Mouse (Mus musculus) brown adipose tissue, adult 24 weeks (tissue): ENCODE results near the gene C1s2. TPM values are rescaled to one million over a fixed set of nuclear protein-coding genes. Genes with fewer than 3 reads are reported as not detected.
"Not testable (repeated sequence)": the region's sequence is repeated elsewhere in the genome, so short reads cannot be mapped to it uniquely, and the experiment has no call there.

Experiments used
- H3K27ac ChIP-seq: fragments of 200-500 bp; replicated peaks from 2 replicates; pipeline ENCODE4 v1.5.1; 2012; ENCODE audit warnings: low read depth, mild to moderate bottlenecking, low read length
- H3K4me1 ChIP-seq: fragments of 200-500 bp; 2 replicates; pipeline ENCODE4 v1.6.1; 2012; ENCODE audit warnings: low read length, mixed read lengths; ENCODE audit not compliant: control insufficient read depth, insufficient read depth, insufficient read length
- H3K4me3 ChIP-seq: fragments of 200-500 bp; 2 replicates; pipeline ENCODE4 v1.5.1; 2012; ENCODE audit warnings: low read depth, mild to moderate bottlenecking, low read length, moderate library complexity; ENCODE audit not compliant: insufficient read depth
- polyA plus RNA-seq: library from polyadenylated mRNA; stranded (reverse); fragments of >200 nt; gene quantifications from 2 replicates; pipeline ENCODE4 v1.2.4, GENCODE M21; 2012; ENCODE audit not compliant: missing spikeins, insufficient read depth, insufficient read length

The C1s2 gene
- not detected in 2 replicates for polyA plus RNA-seq

DNA sequence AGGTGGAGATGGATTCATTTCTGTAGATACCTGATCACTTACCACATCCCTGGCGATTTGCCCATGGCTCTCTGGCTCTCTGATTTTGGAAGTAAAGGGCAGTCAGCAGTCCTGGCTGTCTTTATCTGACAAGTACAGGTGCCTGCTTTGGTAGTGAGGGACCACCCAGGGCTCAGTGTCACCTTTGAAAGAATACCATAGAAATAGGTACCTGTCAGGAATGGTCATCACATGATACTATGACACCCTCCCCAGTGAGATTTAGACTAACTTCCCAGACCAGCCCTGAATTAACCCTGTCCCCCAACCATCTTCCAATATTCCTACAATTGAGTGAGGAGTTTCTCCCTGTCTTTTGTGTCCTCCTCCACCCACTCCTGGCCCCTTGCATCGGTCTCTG lies at the start of gene C1s2:
Gene C1s2 (minus strand): TSS at position 101 of the 400 bp plus-strand sequence.
- H3K4me3 ChIP-seq, H3K27ac ChIP-seq: not testable (repeated sequence)

DNA sequence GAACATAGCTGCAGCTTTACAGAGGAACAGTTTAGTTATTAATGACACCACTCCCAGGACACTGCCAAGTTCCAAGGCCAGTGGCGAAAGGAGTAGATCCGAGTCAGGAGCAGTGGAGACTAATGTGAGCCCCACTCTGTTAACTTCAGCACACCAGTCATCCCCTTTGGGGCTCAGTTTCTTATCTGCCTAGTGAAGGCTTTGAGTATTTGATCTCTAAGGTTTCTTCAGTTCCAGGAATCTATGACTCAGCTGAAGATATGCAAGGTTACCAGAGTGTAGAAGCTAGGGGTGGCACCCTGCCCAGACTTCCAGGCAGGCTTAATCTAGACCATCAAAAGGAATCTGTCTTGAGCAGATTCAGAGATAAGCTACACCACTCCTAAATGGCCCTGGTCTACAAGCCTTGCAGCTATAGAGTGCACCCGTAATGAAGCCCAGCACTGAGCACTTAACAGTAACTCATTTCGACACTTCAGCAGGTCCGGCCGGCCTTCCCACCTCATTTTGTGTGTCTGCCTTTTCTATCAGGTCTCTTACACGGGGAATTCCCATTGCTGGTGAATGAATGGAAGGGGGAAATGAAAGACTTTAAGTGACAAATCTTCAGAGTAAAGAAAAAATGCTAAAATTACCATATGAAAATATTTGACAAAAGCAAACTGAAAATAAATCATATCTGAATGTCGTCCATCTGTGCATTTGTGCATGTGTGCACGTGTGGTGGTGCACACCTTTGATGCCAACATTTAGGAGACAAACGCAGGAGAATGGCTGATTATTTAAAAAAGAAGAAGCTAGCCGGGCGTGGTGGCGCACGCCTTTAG lies 47.9 kb upstream of the C1s2 start:
- H3K4me3 ChIP-seq = no peak overlapping the region
- H3K27ac ChIP-seq = no peak overlapping the region
- peaks cover 2% of the 10 kb centered on the region for H3K4me1 ChIP-seq

More for the DNA sequence above, at the start of gene C1s2:
- H3K4me1 ChIP-seq = not testable (repeated sequence)

DNA sequence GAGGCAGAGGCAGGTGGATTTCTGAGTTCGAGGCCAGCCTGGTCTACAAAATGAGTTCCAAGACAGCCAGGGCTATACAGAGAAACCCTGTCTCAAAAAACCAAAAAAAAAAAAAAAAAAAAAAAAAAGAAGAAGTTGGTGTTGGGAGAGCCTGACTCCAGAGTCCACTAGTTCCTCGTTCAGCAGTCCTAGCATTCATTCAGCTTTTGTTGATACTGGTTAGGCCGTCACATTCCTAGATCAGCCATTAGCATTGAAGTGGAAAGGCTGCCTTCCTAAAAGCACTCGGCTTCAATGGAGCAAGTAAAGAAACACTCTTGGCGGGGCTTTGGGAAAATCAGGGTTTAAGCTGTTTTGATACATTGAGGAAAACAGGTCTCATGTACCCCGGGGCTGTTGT lies 46.4 kb upstream of the C1s2 start:
- not testable (repeated sequence) for H3K27ac ChIP-seq

DNA sequence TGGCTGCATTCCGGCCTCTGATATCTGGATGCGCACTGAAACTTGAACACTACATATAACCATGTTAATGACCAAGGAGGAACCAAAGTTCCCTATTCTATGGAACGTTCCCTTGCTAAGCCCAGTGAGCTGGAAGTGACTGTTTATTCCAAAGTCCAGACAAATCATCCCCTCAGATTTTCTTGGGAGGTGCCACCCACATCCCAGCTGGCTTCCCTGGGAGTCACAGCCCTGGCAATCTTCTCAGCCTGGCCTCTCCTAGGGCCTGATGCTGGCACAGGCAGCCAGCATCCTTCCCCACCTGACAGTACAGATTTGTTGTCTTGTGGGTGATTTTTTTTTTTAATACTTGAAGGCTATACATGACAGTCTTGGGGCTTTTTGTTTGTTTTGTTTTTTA lies 43.6 kb upstream of the C1s2 start:
- no peak overlapping the region for H3K4me3 ChIP-seq
- no peak overlapping the region for H3K27ac ChIP-seq
- H3K4me1 ChIP-seq = peaks cover 2% of the 10 kb centered on the region

More for the DNA sequence above, 46.4 kb upstream of the C1s2 start:
- not testable (repeated sequence) for H3K4me1 ChIP-seq, H3K4me3 ChIP-seq

DNA sequence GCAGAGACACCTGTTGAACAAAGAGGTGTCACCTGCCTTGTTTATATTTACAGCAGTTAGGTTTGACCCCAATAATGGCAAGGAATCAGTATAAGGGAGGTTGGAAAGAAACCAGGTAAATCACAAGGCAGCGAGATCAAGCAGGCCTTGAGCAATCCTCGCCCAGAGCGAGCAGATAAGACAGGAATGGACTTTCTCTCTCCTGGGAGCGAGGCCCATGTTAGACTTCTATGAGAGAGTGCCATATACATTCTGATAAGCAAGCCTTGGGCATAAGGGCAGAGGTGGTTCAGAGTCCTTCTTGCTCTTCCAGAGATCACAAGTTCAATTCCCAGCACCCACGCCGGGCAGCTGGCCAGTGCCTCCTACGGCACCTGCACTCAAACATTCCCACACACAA lies 42.9 kb upstream of the C1s2 start:
- Histone ChIP-seq H3K4me3 (no peak overlapping the region), H3K27ac (no peak overlapping the region), H3K4me1 (peaks cover under 1% of the 10 kb centered on the region)

DNA sequence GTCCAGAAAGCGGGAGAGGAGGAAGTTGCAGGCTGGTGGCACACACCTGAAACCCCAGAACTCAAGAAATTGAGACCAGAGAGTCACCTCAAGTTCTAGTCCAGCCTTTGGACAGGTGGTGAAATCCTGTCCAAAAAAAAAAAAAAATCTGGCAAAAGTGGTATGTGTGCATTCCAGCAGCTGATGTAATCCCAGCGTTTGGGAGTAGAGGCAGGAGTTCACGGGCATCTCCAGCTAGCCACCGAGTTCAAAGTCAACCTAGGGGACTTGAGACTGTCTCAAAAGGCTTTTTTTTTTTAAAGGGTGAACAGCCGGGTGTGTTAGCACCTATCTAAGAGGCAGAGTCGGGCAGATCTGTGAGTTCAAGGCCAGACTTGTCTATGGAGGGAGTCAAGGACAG lies 40.3 kb upstream of the C1s2 start:
- no peak overlapping the region for H3K4me3 ChIP-seq
- H3K27ac ChIP-seq = no peak overlapping the region
- peaks cover 2% of the 10 kb centered on the region; the same call in 1 of the 2 replicates for H3K4me1 ChIP-seq

DNA sequence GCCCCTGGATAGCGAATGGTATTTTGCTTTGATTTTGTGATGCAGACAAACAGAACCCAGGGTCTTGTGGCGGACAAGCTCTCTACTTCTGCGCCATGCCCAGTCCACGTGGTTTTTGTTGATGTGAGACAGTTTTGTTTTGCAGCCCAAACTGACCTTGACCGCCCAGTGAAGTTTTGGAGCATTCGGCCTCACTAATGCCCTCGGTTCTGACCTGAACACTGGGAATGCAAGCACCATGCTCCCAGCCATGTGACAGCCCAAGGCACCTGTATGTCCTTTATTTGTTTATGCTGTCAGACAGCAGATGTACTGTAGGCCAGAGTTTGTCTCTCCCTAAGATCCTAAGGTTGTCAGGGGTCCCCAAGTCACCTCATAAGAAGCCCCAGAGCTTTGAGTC lies 38.7 kb upstream of the C1s2 start:
- H3K4me3 ChIP-seq = no peak overlapping the region
- peaks cover 2% of the 10 kb centered on the region; the same call in 1 of the 2 replicates for H3K4me1 ChIP-seq
- H3K27ac ChIP-seq = no peak overlapping the region

DNA sequence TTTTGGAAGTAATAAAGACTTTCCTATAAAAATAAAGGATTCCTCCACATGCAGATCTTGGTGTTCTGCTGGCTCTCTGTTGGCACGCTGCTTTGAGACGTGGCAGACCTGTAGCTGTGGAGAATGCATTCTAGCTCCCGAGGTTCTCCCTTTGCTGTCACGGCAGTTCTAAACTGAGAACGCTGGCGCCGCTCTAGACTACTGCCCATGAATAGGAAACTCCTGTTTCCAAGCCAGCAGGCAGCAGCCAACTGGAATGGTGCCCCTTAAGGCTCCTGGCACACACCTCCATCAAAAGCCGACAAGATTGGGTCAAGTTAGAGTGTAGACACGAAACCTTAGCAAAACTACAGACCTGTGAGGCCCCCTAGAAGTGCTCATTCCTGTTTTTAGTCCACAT lies 37.7 kb upstream of the C1s2 start:
- peaks cover 2% of the 10 kb centered on the region; the same call in 1 of the 2 replicates for H3K4me1 ChIP-seq
- H3K27ac ChIP-seq = no peak overlapping the region

DNA sequence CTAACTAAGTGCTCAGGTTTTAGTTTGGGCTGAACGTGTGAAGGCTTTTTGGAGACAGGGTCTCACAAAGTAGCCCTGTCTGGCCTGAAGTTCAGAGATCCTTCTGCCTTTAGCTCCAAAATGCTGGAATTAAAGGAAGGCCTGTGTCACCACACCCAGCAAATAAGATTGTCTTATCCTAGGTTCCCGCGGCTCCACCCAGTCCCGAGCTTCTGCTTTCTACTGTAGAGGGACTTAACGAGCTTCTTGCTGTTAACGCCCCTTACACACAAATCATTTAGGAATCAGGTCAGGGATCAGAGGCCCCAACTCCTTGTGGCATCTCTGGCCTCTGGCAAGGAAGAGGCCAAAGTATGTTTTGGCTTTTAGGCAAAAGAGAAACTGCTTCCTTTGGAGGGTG lies 36.2 kb upstream of the C1s2 start:
- H3K4me1 ChIP-seq = peaks cover 2% of the 10 kb centered on the region; the same call in 1 of the 2 replicates
- 0 out of 2 replicates have a peak overlapping the region, but pooled peaks have one; percentile 19 for H3K27ac ChIP-seq

More for the DNA sequence above, 37.7 kb upstream of the C1s2 start:
- H3K4me3 ChIP-seq = no peak overlapping the region

DNA sequence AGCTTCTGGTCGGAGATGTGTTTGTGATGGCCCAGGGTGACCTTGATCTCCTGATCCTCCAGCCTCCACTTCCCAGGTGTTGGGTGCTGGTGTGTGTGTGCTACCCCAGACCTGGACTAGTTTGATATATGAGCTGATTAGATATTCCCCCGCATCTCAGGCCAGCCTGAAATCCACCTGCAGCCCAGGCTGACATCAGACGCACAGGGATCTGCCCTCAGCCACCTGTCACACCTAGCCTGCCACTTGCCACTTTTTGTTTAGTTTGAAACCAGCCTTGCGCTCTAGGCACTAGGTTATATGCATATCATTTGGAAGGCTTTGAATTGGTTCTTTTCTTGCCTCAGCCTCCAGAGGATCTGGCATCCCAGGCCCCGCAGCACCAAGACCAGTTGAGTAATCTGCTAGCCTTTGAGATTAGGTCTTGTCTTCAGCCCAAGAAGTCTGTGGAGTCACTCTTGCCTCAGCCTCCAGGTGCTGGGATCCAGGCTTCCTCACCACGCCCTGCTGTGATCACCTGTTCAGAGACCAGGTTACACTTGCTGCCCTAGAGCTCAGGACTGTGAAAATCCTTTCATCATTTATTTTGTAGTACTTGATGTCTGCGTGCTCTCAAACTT lies 34.5 kb upstream of the C1s2 start:
- Histone ChIP-seq H3K4me3 (no peak overlapping the region), H3K27ac (no peak overlapping the region), H3K4me1 (peaks cover 2% of the 10 kb centered on the region; the same call in 1 of the 2 replicates)

More for the DNA sequence above, 36.2 kb upstream of the C1s2 start:
- no peak overlapping the region for H3K4me3 ChIP-seq

DNA sequence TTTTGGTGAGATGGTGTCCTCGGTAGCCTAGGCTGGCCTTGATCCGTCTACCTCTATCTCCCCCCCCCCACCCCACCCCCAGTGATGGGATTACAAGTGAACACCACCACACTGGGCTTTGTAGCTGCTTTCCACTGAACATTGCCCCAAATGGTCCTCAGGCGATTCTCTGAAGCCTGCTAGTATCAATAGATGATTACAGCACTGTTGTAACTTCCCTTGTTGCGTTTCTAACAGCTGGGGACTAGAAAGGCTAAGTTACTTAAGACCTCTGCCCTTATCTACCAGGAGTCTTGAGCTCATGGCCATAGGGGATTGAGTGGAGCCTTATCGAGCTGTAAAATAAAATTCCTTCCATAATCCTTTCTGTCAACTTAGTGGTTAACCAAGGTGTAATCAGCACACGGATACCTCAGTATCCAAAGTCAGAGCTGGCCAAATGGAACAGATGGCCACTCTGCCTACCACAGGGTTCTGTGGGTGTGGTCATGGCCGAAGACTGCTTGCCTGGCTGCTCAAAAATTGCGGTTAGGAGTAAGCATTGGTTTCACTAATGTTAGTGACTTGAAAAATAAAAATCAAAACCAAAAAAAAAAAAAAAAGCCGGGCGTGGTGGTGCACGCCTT lies 33.5 kb upstream of the C1s2 start:
- Histone ChIP-seq H3K4me1 (peaks cover 2% of the 10 kb centered on the region; the same call in 1 of the 2 replicates), H3K4me3 (no peak overlapping the region), H3K27ac (no peak overlapping the region)

DNA sequence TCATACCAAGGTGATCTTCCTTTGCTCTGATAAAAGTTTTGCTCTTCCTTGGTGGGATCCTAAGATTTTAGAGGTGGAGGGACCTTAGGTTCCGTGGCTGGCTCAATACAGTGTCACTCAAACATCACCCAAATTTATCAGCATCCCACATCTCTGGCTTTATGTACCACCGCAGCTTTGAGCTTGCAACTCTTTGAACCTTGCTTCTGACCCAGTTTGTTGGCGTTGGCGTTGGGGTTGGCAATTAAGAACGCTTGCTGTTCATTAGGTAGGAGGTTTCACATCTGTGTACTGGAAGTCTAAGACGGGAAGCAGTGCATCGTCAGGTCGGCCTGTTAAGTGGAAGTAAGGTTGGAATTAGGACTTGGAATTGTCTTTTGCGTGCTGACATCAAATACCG lies 29.1 kb upstream of the C1s2 start:
- Histone ChIP-seq H3K27ac (no peak overlapping the region), H3K4me3 (no peak overlapping the region), H3K4me1 (no peaks in the 10 kb centered on the region; the same call in 1 of the 2 replicates)

DNA sequence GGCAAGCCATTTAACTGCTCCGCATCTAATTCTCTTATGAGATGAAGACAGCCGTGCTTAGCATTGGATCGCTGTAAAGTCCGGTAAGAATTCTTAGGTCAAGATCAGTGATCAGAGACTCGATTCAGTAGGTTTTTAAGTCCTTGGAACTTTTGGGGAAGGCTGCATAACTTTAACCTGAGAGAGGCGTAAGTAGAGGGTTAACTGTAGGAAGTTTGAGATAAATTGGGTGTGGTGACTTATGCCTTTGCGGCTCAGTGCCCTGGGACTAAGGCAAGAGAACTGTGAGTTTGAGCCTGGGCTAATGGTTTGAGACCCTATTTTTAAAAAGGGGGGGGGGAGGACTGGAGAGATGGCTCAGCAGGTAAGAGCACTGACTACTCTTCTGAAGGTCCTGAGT lies 28.4 kb upstream of the C1s2 start:
- no peaks in the 10 kb centered on the region; the same call in 1 of the 2 replicates for H3K4me1 ChIP-seq
- H3K27ac ChIP-seq = no peak overlapping the region
- H3K4me3 ChIP-seq = peak overlapping the region; percentile 34

DNA sequence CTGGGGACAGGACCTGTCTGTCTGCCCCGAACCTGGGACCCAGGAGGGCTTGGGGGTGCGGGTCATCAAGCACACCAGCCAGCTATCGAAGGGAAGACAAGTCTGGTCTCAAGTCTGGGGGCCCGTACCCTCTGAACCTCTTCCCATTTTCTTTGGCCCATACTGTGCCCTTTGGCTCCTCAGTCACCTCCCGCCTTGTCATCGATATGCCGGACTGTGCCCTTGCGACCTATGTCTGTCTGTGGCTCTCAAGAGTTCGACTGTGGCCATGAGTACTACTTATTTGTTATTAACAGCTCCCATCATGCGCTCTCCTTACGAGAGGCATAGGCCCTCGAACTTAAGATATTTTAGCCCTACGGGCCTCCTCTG lies 27.5 kb upstream of the C1s2 start:
- Histone ChIP-seq H3K27ac (peak overlapping the region; percentile 89), H3K4me1 (no peaks in the 10 kb centered on the region; the same call in 1 of the 2 replicates), H3K4me3 (peak overlapping the region; percentile 97)
